Mouse (Mus musculus): ENCODE measurements at regions not wholly inside any gene's neighbourhood (a gene's known extent, or its start where the extent isn't known, plus 50 kb on each side); places are given as distances from the start of the nearest gene placed in this dataset.
A peak's percentile ranks its signal among the peaks of the same experiment; 100 is the strongest.

DNA sequence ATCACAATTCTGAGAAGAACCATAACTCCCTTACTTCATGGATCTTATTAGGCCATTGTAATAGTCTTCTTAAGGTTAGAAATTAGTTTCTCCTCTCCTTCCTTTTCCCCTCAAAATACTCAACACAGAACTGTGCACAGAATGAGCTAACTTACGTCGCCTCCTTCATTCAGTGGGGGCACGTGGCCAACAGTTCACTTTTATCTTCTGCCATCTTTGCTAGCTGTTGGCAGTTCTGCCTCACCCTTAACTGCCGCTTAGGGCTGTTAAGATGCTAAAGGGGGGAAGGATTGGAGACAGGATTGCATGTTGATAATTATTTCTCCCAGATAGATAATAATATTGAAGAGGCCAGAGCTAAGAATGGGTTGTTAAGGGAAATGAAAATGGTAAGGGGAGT lies 158.0 kb downstream of the Kcna5 start:
- no peak overlapping the region for H3K4me2 ChIP-seq (ENCODE audit: low read depth)
- no peaks in the 10 kb centered on the region for H3K4me1 ChIP-seq (replicated peaks; ENCODE audit: control insufficient read depth in 2 of 2, insufficient read depth in 2 of 2, low read length in 1 of 2)
- DNase-seq (ENCODE audit: low read depth in 3 of 3, low spot score in 3 of 3): no peak
- H3K4me3 ChIP-seq (ENCODE audit: insufficient read depth in 1 of 2, low read depth in 2 of 2, low read length in 2 of 2): no peak overlapping the region
- 66% methylated on average over 4 of the region's 4 CpGs for WGBS (ENCODE audit: insufficient replicate concordance)
- no peak overlapping the region for H3K9ac ChIP-seq (replicated peaks)
- TF ChIP-seq CTCF (IDR thresholded peaks at IDR 0.05; ENCODE audit: low read depth): no peak
- TF ChIP-seq EP300 (IDR thresholded peaks at IDR 0.05; ENCODE audit: low read depth): no peak
- no peak overlapping the region for H3K27ac ChIP-seq
- H3K27me3 ChIP-seq (ENCODE audit: control insufficient read depth, insufficient read depth, low read length): no peaks in the 10 kb centered on the region
- no peak for ATAC-seq (ENCODE audit: insufficient read depth)
- no peaks in the 10 kb centered on the region for H3K36me3 ChIP-seq (replicated peaks; ENCODE audit: control insufficient read depth, insufficient read depth, low read depth)
- no peaks in the 10 kb centered on the region for H3K9me3 ChIP-seq (ENCODE audit: control insufficient read depth, low read length)

DNA sequence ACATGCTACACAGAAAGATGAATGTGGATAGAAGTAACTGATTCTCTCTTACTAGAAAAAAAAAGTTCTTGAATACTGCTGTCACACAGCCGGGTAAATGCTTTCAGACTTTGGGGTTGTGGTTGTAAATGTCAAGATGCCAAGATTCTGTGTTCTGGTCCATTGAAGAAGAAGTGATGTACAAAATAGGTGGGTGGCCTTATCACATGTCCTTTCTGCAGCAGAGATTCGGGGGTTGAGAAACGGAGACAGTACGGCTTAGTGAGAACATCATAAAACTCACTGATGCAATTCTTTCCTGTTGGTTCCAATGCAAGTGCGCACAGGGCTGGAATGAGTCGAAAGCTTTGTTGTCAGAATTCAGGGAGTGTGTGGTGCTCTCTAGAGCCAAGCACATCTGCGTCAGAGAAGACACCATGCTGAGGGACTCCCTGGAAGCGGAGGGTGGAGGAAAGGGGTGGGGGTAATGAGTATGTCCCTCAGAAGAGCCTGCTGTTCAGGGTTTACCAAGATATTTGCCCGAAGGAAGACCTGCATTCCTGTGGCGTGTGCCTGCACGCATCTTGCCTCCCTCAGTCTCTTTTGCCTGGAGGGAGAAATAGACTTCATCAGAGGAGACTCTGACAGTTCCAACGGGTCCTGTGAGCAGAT lies 160.1 kb downstream of the Kcna5 start:
- no peak for TF ChIP-seq CTCF (IDR thresholded peaks at IDR 0.05; ENCODE audit: low read depth)
- no peak for TF ChIP-seq EP300 (IDR thresholded peaks at IDR 0.05; ENCODE audit: low read depth)
- Histone ChIP-seq H3K4me3 (ENCODE audit: insufficient read depth in 1 of 2, low read depth in 2 of 2, low read length in 2 of 2) (no peak overlapping the region), H3K9ac (replicated peaks) (no peak overlapping the region), H3K36me3 (replicated peaks; ENCODE audit: control insufficient read depth, insufficient read depth, low read depth) (no peaks in the 10 kb centered on the region), H3K9me3 (ENCODE audit: control insufficient read depth, low read length) (no peaks in the 10 kb centered on the region), H3K27ac (no peak overlapping the region), H3K4me1 (replicated peaks; ENCODE audit: control insufficient read depth in 2 of 2, insufficient read depth in 2 of 2, low read length in 1 of 2) (no peaks in the 10 kb centered on the region), H3K27me3 (ENCODE audit: control insufficient read depth, insufficient read depth, low read length) (no peaks in the 10 kb centered on the region), H3K4me2 (ENCODE audit: low read depth) (no peak overlapping the region)
- no peak for DNase-seq (ENCODE audit: low read depth in 3 of 3, low spot score in 3 of 3)
- ATAC-seq (ENCODE audit: insufficient read depth): no peak
- WGBS (ENCODE audit: insufficient replicate concordance): 62% methylated on average over 12 of the region's 12 CpGs

DNA sequence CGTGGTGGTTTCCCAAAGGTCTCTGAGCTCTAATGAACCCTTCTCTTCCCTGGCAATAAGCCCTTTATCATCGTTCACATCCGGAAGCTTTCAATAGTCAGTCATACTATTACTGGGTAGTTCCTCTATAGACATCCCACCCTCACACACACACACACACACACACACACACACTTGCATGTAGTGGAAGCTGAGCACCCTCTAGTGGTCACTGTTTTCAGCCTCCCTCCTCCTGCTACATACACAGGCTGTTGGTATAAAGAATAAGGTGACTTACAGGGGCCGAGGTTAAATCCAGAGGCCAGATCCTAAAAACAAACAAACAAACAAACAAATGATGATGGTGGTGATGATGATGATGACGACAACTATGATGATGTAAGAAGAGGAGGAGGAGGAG lies 163.2 kb downstream of the Kcna5 start:
- H3K36me3 ChIP-seq (replicated peaks; ENCODE audit: control insufficient read depth, insufficient read depth, low read depth): no peaks in the 10 kb centered on the region
- DNase-seq (ENCODE audit: low read depth in 3 of 3, low spot score in 3 of 3): no peak

DNA sequence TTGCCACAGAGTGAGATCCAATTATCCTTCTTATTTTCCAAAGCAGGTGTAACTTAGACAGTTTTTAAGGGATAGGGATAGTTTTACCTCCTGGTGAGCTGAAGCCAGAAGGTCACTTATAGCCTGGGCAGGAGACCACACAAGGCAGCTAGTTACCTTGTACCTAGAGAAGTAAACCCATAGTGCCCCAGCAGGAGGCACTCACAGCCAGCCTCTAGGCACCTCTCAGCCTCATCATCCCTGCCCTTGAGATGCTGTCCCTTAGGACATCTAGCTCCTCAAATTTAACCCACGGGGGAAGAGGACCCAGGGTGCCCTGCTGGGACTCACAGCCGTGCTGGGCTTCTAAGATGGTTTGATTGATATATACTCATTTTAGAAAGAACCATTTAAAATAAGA lies 163.7 kb downstream of the Kcna5 start:
- ATAC-seq (ENCODE audit: insufficient read depth) (no peak), DNase-seq (ENCODE audit: low read depth in 3 of 3, low spot score in 3 of 3) (no peak)
- WGBS (ENCODE audit: insufficient replicate concordance): 46% methylated on average over 2 of the region's 2 CpGs
- no peak overlapping the region for H3K4me3 ChIP-seq (ENCODE audit: insufficient read depth in 1 of 2, low read depth in 2 of 2, low read length in 2 of 2)
- no peak overlapping the region for H3K27ac ChIP-seq
- H3K4me2 ChIP-seq (ENCODE audit: low read depth): no peak overlapping the region
- no peaks in the 10 kb centered on the region for H3K4me1 ChIP-seq (replicated peaks; ENCODE audit: control insufficient read depth in 2 of 2, insufficient read depth in 2 of 2, low read length in 1 of 2)
- no peak overlapping the region for H3K9ac ChIP-seq (replicated peaks)
- H3K27me3 ChIP-seq (ENCODE audit: control insufficient read depth, insufficient read depth, low read length): no peaks in the 10 kb centered on the region
- TF ChIP-seq CTCF (IDR thresholded peaks at IDR 0.05; ENCODE audit: low read depth) (no peak), EP300 (IDR thresholded peaks at IDR 0.05; ENCODE audit: low read depth) (no peak)
- H3K36me3 ChIP-seq (replicated peaks; ENCODE audit: control insufficient read depth, insufficient read depth, low read depth): no peaks in the 10 kb centered on the region
- H3K9me3 ChIP-seq (ENCODE audit: control insufficient read depth, low read length): no peaks in the 10 kb centered on the region

More for the DNA sequence above, 163.2 kb downstream of the Kcna5 start:
- Histone ChIP-seq H3K4me2 (ENCODE audit: low read depth) (no peak overlapping the region), H3K27me3 (ENCODE audit: control insufficient read depth, insufficient read depth, low read length) (no peaks in the 10 kb centered on the region), H3K9me3 (ENCODE audit: control insufficient read depth, low read length) (no peaks in the 10 kb centered on the region), H3K4me1 (replicated peaks; ENCODE audit: control insufficient read depth in 2 of 2, insufficient read depth in 2 of 2, low read length in 1 of 2) (no peaks in the 10 kb centered on the region), H3K9ac (replicated peaks) (no peak overlapping the region), H3K27ac (no peak overlapping the region), H3K4me3 (ENCODE audit: insufficient read depth in 1 of 2, low read depth in 2 of 2, low read length in 2 of 2) (no peak overlapping the region)
- WGBS (ENCODE audit: insufficient replicate concordance): 41% methylated on average over 5 of the region's 5 CpGs
- ATAC-seq (ENCODE audit: insufficient read depth): no peak
- TF ChIP-seq EP300 (IDR thresholded peaks at IDR 0.05; ENCODE audit: low read depth): no peak
- TF ChIP-seq CTCF (IDR thresholded peaks at IDR 0.05; ENCODE audit: low read depth): peak; percentile 58

DNA sequence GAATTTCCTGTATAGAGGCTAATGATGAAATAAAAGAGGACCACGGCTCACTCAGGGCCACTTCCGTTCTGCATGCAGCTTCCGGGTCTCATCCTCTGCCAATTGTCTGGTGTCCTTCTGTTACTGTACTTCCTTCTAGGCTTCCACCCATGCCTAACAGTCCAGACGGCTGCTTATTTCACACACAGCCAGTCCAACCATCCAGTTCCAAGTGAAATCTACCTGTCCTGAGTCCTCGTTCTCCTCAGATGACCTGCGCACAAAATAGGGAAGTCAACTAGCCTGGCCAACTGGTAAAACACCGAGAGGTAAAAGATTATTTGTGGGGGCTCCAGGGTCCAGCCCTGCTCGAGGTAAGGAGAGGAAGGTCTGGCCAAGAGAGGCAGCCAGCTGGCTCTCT lies 169.7 kb downstream of the Kcna5 start:
- WGBS (ENCODE audit: insufficient replicate concordance): 59% methylated on average over 8 of the region's 8 CpGs
- no peak overlapping the region for H3K4me3 ChIP-seq (ENCODE audit: insufficient read depth in 1 of 2, low read depth in 2 of 2, low read length in 2 of 2)
- no peaks in the 10 kb centered on the region for H3K4me1 ChIP-seq (replicated peaks; ENCODE audit: control insufficient read depth in 2 of 2, insufficient read depth in 2 of 2, low read length in 1 of 2)
- no peak overlapping the region for H3K4me2 ChIP-seq (ENCODE audit: low read depth)
- DNase-seq (ENCODE audit: low read depth in 3 of 3, low spot score in 3 of 3) (no peak), ATAC-seq (ENCODE audit: insufficient read depth) (no peak)
- H3K9me3 ChIP-seq (ENCODE audit: control insufficient read depth, low read length): no peaks in the 10 kb centered on the region
- no peak overlapping the region for H3K9ac ChIP-seq (replicated peaks)
- no peaks in the 10 kb centered on the region for H3K36me3 ChIP-seq (replicated peaks; ENCODE audit: control insufficient read depth, insufficient read depth, low read depth)
- no peak for TF ChIP-seq CTCF (IDR thresholded peaks at IDR 0.05; ENCODE audit: low read depth)
- no peak for TF ChIP-seq EP300 (IDR thresholded peaks at IDR 0.05; ENCODE audit: low read depth)
- no peaks in the 10 kb centered on the region for H3K27me3 ChIP-seq (ENCODE audit: control insufficient read depth, insufficient read depth, low read length)
- no peak overlapping the region for H3K27ac ChIP-seq

All from liver, embryonic 14.5 days (tissue).